Mouse (Mus musculus): ENCODE measurements around the gene Nav2. TPM values are rescaled to one million over a fixed set of nuclear protein-coding genes. Genes with fewer than 3 reads are reported as not detected.

The Nav2 gene
- total RNA-seq, 2 experiments from 2014 or later = 53.0 to 60.1 TPM

GRCm38 (mm10) chr7:49534208-49534607 is 625.7 kb downstream of the Nav2 start:
- intact Hi-C loops (cut with DNase I) = no loop called here
- no peak for DNase-seq (ENCODE audit: low spot score)

- no peak for DNase-seq (ENCODE audit: low spot score)
- intact Hi-C loops (cut with DNase I) = no loop called here
These were observed 629.8 kb downstream of the Nav2 start for GRCm38 (mm10) chr7:49538360-49538759.

GRCm38 (mm10) chr7:49540181-49540580 is 631.7 kb downstream of the Nav2 start:
- intact Hi-C loops (cut with DNase I) = no loop called here
- DNase-seq (ENCODE audit: low spot score) = no peak

- intact Hi-C loops (cut with DNase I) = no loop called here
- no peak for DNase-seq (ENCODE audit: low spot score)
These were observed 633.6 kb downstream of the Nav2 start for GRCm38 (mm10) chr7:49542135-49542534.

GRCm38 (mm10) chr7:49544775-49545705 is 636.5 kb downstream of the Nav2 start:
- intact Hi-C loops (cut with DNase I) = no loop called here
- no peak for DNase-seq (ENCODE audit: low spot score)

GRCm38 (mm10) chr7:49545706-49546097 is 637.2 kb downstream of the Nav2 start:
- DNase-seq (ENCODE audit: low spot score) = no peak
- intact Hi-C loops (cut with DNase I) = no loop called here

- no peak for DNase-seq (ENCODE audit: low spot score)
- intact Hi-C loops (cut with DNase I) = no loop called here
These were observed 639.9 kb downstream of the Nav2 start for GRCm38 (mm10) chr7:49548397-49548796.

GRCm38 (mm10) chr7:49553236-49553981 is 644.9 kb downstream of the Nav2 start:
- intact Hi-C loops (cut with DNase I) = loop anchor here (5.0 kb wide), 2 partner anchors 46 to 49 kb away; no protein-coding TSS in a partner anchor
- no peak for DNase-seq (ENCODE audit: low spot score)

GRCm38 (mm10) chr7:49558240-49558640 is 649.7 kb downstream of the Nav2 start:
- DNase-seq (ENCODE audit: low spot score) = no peak
- intact Hi-C loops (cut with DNase I) = no loop called here

GRCm38 (mm10) chr7:49558895-49559294 is 650.4 kb downstream of the Nav2 start:
- DNase-seq (ENCODE audit: low spot score) = no peak
- intact Hi-C loops (cut with DNase I) = no loop called here

GRCm38 (mm10) chr7:49560012-49560411 is 651.5 kb downstream of the Nav2 start:
- no peak for DNase-seq (ENCODE audit: low spot score)
- intact Hi-C loops (cut with DNase I) = no loop called here

- DNase-seq (ENCODE audit: low spot score) = no peak
- intact Hi-C loops (cut with DNase I) = no loop called here
These were observed 653.9 kb downstream of the Nav2 start for GRCm38 (mm10) chr7:49562404-49562803.

- intact Hi-C loops (cut with DNase I) = no loop called here
- DNase-seq (ENCODE audit: low spot score) = no peak
These were observed 654.3 kb downstream of the Nav2 start for GRCm38 (mm10) chr7:49562851-49563250.

- intact Hi-C loops (cut with DNase I) = no loop called here
- DNase-seq (ENCODE audit: low spot score) = no peak
These were observed 656.6 kb downstream of the Nav2 start for GRCm38 (mm10) chr7:49565084-49565483.

GRCm38 (mm10) chr7:49565798-49566197 is 657.3 kb downstream of the Nav2 start:
- DNase-seq (ENCODE audit: low spot score) = no peak
- intact Hi-C loops (cut with DNase I) = no loop called here

GRCm38 (mm10) chr7:49567346-49568034 is 659.0 kb downstream of the Nav2 start:
- intact Hi-C loops (cut with DNase I) = no loop called here
- no peak for DNase-seq (ENCODE audit: low spot score)

GRCm38 (mm10) chr7:49569646-49570045 is 661.1 kb downstream of the Nav2 start:
- no peak for DNase-seq (ENCODE audit: low spot score)
- intact Hi-C loops (cut with DNase I) = no loop called here

GRCm38 (mm10) chr7:49571606-49572005 is 663.1 kb downstream of the Nav2 start:
- no peak for DNase-seq (ENCODE audit: low spot score)
- intact Hi-C loops (cut with DNase I) = no loop called here

GRCm38 (mm10) chr7:49575226-49575625 is 666.7 kb downstream of the Nav2 start:
- no peak for DNase-seq (ENCODE audit: low spot score)
- intact Hi-C loops (cut with DNase I) = no loop called here

- intact Hi-C loops (cut with DNase I) = no loop called here
- DNase-seq (ENCODE audit: low spot score) = no peak
These were observed 668.6 kb downstream of the Nav2 start for GRCm38 (mm10) chr7:49577096-49577495.
